ENCODE assay signal across 18 mouse cellular contexts in genomic region chr10:94231025-94231424, GRCm38 (mm10). TPM values are rescaled to one million over a fixed set of nuclear protein-coding genes. Genes with fewer than 3 reads are reported as not detected.
DNase-seq lines count a peak whose midpoint lies in the region; ATAC-seq lines count a peak whose summit lies in the region.
"Had no signal": no experiment of that assay in that cellular context is flagged by ENCODE, and none has a peak within 500 bp of the region (broad histone marks: within the 10 kb centered on the region; RNA-seq: fewer than 3 reads in every experiment).

No protein-coding gene starts in this region.

- H3K4me2 ChIP-seq in embryonic facial prominence, embryonic 11.5 days (ENCODE audit: low read depth, low read length) = no peak overlapping the region
- peak overlapping the region; percentile 42 for H3K4me2 ChIP-seq in forebrain, embryonic 14.5 days (ENCODE audit: low read length)
- peak overlapping the region; percentile 40 for H3K4me2 ChIP-seq in hindbrain, embryonic 15.5 days
- peak overlapping the region; percentile 34 for H3K4me2 ChIP-seq in midbrain, embryonic 15.5 days
- H3K4me2 ChIP-seq: kidney, embryonic 15.5 days; limb, embryonic 13.5 days had no signal

- no peak overlapping the region for H3K4me3 ChIP-seq in embryonic facial prominence, embryonic 11.5 days (ENCODE audit: low read depth, low read length)
- no peak overlapping the region for H3K4me3 ChIP-seq in forebrain, embryonic 14.5 days (ENCODE audit: low read depth, low read length)
- no peak overlapping the region for H3K4me3 ChIP-seq in hindbrain, embryonic 15.5 days
- H3K4me3 ChIP-seq in midbrain, embryonic 15.5 days = no peak overlapping the region
- H3K4me3 ChIP-seq: heart, embryonic 10.5 days; kidney, embryonic 15.5 days; limb, embryonic 13.5 days; megakaryocyte, embryonic 14.5 days had no signal

- H3K9me3 ChIP-seq in embryonic facial prominence, embryonic 11.5 days (replicated peaks; ENCODE audit: control insufficient read depth, low read length) = no peaks in the 10 kb centered on the region
- no peaks in the 10 kb centered on the region for H3K9me3 ChIP-seq in forebrain, embryonic 14.5 days (replicated peaks; ENCODE audit: control insufficient read depth, low read length)
- no peaks in the 10 kb centered on the region for H3K9me3 ChIP-seq in hindbrain, embryonic 15.5 days
- H3K9me3 ChIP-seq in midbrain, embryonic 15.5 days = no peaks in the 10 kb centered on the region
- H3K9me3 ChIP-seq: G1E; heart, embryonic 10.5 days; kidney, embryonic 15.5 days; limb, embryonic 13.5 days had no signal

- no peak overlapping the region for H3K9ac ChIP-seq in embryonic facial prominence, embryonic 11.5 days (replicated peaks; ENCODE audit: low read length)
- no peak overlapping the region for H3K9ac ChIP-seq in forebrain, embryonic 14.5 days (ENCODE audit: low read length)
- H3K9ac ChIP-seq in hindbrain, embryonic 15.5 days = no peak overlapping the region
- no peak overlapping the region for H3K9ac ChIP-seq in midbrain, embryonic 15.5 days
- H3K9ac ChIP-seq: kidney, embryonic 15.5 days; limb, embryonic 13.5 days; liver, embryonic 14.5 days had no signal

- intact Hi-C loops in gastrocnemius, postnatal 14 days (cut with DNase I; ENCODE audit: low total_unique reads) = no loop called here

- 80% methylated on average over 6 of the region's 6 CpGs for WGBS in embryonic facial prominence, embryonic 11.5 days
- WGBS in forebrain, embryonic 14.5 days = 82% methylated on average over 6 of the region's 6 CpGs
- 32% methylated on average over 6 of the region's 6 CpGs for WGBS in hindbrain, embryonic 15.5 days
- 42% methylated on average over 6 of the region's 6 CpGs for WGBS in midbrain, embryonic 15.5 days

- H3K27ac ChIP-seq in embryonic facial prominence, embryonic 11.5 days (replicated peaks; ENCODE audit: low read depth, low read length) = no peak overlapping the region
- 0 out of 2 replicates have a peak overlapping the region, but pooled peaks have one; percentile 27 for H3K27ac ChIP-seq in forebrain, embryonic 14.5 days (ENCODE audit: low read depth, low read length)
- peak overlapping the region; percentile 75 for H3K27ac ChIP-seq in hindbrain, embryonic 15.5 days (replicated peaks)
- peak overlapping the region; percentile 71 for H3K27ac ChIP-seq in midbrain, embryonic 15.5 days
- H3K27ac ChIP-seq: heart, embryonic 10.5 days; kidney, embryonic 15.5 days; limb, embryonic 13.5 days; liver, embryonic 14.5 days; stomach, postnatal 0 days had no signal

- H3K27me3 ChIP-seq in embryonic facial prominence, embryonic 11.5 days (ENCODE audit: control insufficient read depth, insufficient read depth, low read length) = no peaks in the 10 kb centered on the region
- H3K27me3 ChIP-seq in forebrain, embryonic 14.5 days (replicated peaks; ENCODE audit: control insufficient read depth, insufficient read depth, low read length) = no peaks in the 10 kb centered on the region
- H3K27me3 ChIP-seq in hindbrain, embryonic 15.5 days = no peaks in the 10 kb centered on the region
- no peaks in the 10 kb centered on the region for H3K27me3 ChIP-seq in midbrain, embryonic 15.5 days (replicated peaks)
- H3K27me3 ChIP-seq: kidney, embryonic 15.5 days; limb, embryonic 13.5 days had no signal

- 0 out of 2 replicates have a peak, but pooled peaks have one; percentile 52 for ATAC-seq in embryonic facial prominence, embryonic 11.5 days (replicated peaks; ENCODE audit: insufficient number of reproducible peaks, low FRiP score, low TSS enrichment, low read depth)
- no peak for ATAC-seq in forebrain, embryonic 14.5 days
- ATAC-seq in hindbrain, embryonic 15.5 days (ENCODE audit: low FRiP score, low read depth) = peak; percentile 63; the same call in 1 of the 2 replicates
- peak; percentile 61; the same call in 1 of the 2 replicates for ATAC-seq in midbrain, embryonic 15.5 days (replicated peaks)

- H3K4me1 ChIP-seq in embryonic facial prominence, embryonic 11.5 days (ENCODE audit: control insufficient read depth, insufficient read depth, low read length) = no peaks in the 10 kb centered on the region
- peaks cover 10% of the 10 kb centered on the region for H3K4me1 ChIP-seq in forebrain, embryonic 14.5 days (ENCODE audit: control insufficient read depth, insufficient read depth, low read length)
- H3K4me1 ChIP-seq in hindbrain, embryonic 15.5 days (replicated peaks) = peaks cover 23% of the 10 kb centered on the region
- H3K4me1 ChIP-seq in midbrain, embryonic 15.5 days = peaks cover 22% of the 10 kb centered on the region
- H3K4me1 ChIP-seq: limb, embryonic 13.5 days; megakaryocyte, embryonic 14.5 days had no signal

- H3K36me3 ChIP-seq in embryonic facial prominence, embryonic 11.5 days (replicated peaks; ENCODE audit: control insufficient read depth, insufficient read depth, low read depth, low read length) = no peaks in the 10 kb centered on the region
- H3K36me3 ChIP-seq in forebrain, embryonic 14.5 days (ENCODE audit: control insufficient read depth, insufficient read depth, low read length) = no peaks in the 10 kb centered on the region
- H3K36me3 ChIP-seq in hindbrain, embryonic 15.5 days = no peaks in the 10 kb centered on the region
- H3K36me3 ChIP-seq in midbrain, embryonic 15.5 days (replicated peaks) = no peaks in the 10 kb centered on the region
- H3K36me3 ChIP-seq: G1E; heart, embryonic 10.5 days; kidney, embryonic 15.5 days; limb, embryonic 13.5 days had no signal

- DNase-seq in embryonic facial prominence, embryonic 11.5 days (ENCODE audit: low spot score) = no peak
- DNase-seq in forebrain, embryonic 14.5 days (ENCODE audit: low spot score) = no peak
- no peak for DNase-seq in layer of hippocampus, postnatal 10 days (ENCODE audit: low spot score in 2 of 2)
- no peak for DNase-seq in layer of hippocampus, adult 8-10 months (ENCODE audit: low spot score in 2 of 2)
- no peak for DNase-seq in gastrocnemius, postnatal 14 days
- DNase-seq in kidney, postnatal 36 days = no peak
- DNase-seq: gastrocnemius, postnatal 36 days; heart, postnatal 14 days; thymus, postnatal 4 days had no signal

RNA-seq across cellular contexts. Expression of gene Ndufa12, which starts 32.5 kb away (rescaled TPM):
- polyA plus RNA-seq in embryonic facial prominence, embryonic 11.5 days (2014; fragmentation: Nextera tagmentation; extraction: Ambion mirVana) = 477 and 485 TPM in 2 replicates
- 417 and 485 TPM in 2 replicates for polyA plus RNA-seq in forebrain, embryonic 14.5 days (2014; fragmentation: Nextera tagmentation; extraction: Ambion mirVana)
- 361 and 385 TPM in 2 replicates for polyA plus RNA-seq in hindbrain, embryonic 15.5 days (2015; fragmentation: Nextera tagmentation; extraction: Ambion mirVana)
- 289 and 304 TPM in 2 replicates for polyA plus RNA-seq in midbrain, embryonic 15.5 days (2015; fragmentation: Nextera tagmentation; extraction: Ambion mirVana)
- 100 to 1,000 TPM; 209 to 246 TPM for total RNA-seq in layer of hippocampus, postnatal 10 days (2021)
- 100 to 1,000 TPM; 241 to 257 (median 243) TPM for total RNA-seq in layer of hippocampus, adult 8-10 months (2022)
- total RNA-seq in gastrocnemius, postnatal 14 days (2021) = 100 to 1,000 TPM; 552 to 602 TPM
